Mouse (Mus musculus) MN1 (cell line): ENCODE results near the gene Gm29866.
"Not testable (repeated sequence)": the region's sequence is repeated elsewhere in the genome, so short reads cannot be mapped to it uniquely, and the experiment has no call there.

Experiments used
- DNase-seq: peaks from one replicate; pipeline ENCODE4 v3.0.0-alpha.2; 2016; ENCODE audit warnings: low spot score

The Gm29866 gene

DNA sequence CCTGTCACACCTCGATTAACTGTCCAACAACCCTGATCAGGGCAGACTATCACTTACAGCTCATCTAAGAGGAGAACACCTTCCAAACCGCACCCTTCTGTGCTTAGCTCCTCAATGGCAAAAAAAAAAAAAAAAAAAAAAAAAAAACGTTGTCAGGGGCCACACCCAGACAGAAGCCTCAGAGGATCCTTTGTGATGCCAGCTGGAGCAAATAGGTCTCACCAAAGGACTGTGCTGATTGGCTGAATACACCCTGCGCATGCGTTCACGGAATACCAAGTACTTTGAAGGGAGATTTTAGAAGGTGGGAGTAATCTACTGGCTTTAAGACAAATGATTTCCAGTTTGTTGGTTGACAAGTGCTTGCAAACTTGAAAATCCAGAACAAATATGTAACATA is at the start of gene Gm29866:
Gm29866 (minus strand) TSS at position 101 of the 400 bp plus-strand sequence.
- not testable (repeated sequence) for DNase-seq
